Mouse (Mus musculus): ENCODE measurements around the gene H2-DMb2. TPM values are rescaled to one million over a fixed set of nuclear protein-coding genes. Genes with fewer than 3 reads are reported as not detected.
A peak's percentile ranks its signal among the peaks of the same experiment; 100 is the strongest.

H2-DMb2 gene
- polyA plus RNA-seq, 1 experiment, result not detected

- H3K36me3 ChIP-seq (ENCODE audit: control insufficient read depth), result peaks cover 4% of the 10 kb centered on the region; the same call in 1 of the 2 replicates
- peaks cover 33% of the 10 kb centered on the region for H3K27me3 ChIP-seq (ENCODE audit: control insufficient read depth)
- H3K4me3 ChIP-seq (replicated peaks), result no peak overlapping the region
- peaks cover 19% of the 10 kb centered on the region for H3K4me1 ChIP-seq (ENCODE audit: control insufficient read depth)
- TF ChIP-seq GATA1 (IDR thresholded peaks at IDR 0.05; ENCODE audit: low read length) (no peak), TAL1 (IDR thresholded peaks at IDR 0.05; ENCODE audit: low read length) (no peak)
- no peaks in the 10 kb centered on the region for H3K9me3 ChIP-seq (ENCODE audit: control insufficient read depth, low read length)
These were observed 12.8 kb upstream of the H2-DMb2 start for GRCm38 (mm10) chr17:34130073-34130947.

- no peaks in the 10 kb centered on the region; the same call in 1 of the 2 replicates for H3K36me3 ChIP-seq (ENCODE audit: control insufficient read depth)
- no peak overlapping the region for H3K4me3 ChIP-seq (replicated peaks)
- H3K9me3 ChIP-seq (ENCODE audit: control insufficient read depth, low read length), result no peaks in the 10 kb centered on the region
- peaks cover 38% of the 10 kb centered on the region for H3K27me3 ChIP-seq (ENCODE audit: control insufficient read depth)
- peaks cover 20% of the 10 kb centered on the region for H3K4me1 ChIP-seq (ENCODE audit: control insufficient read depth)
- TF ChIP-seq GATA1 (IDR thresholded peaks at IDR 0.05; ENCODE audit: low read length) (no peak), TAL1 (IDR thresholded peaks at IDR 0.05; ENCODE audit: low read length) (no peak)
These were observed 11.2 kb upstream of the H2-DMb2 start for GRCm38 (mm10) chr17:34131911-34132310.

GRCm38 (mm10) chr17:34133289-34133688 lies 9.8 kb upstream of the H2-DMb2 start:
- no peak overlapping the region for H3K4me3 ChIP-seq (replicated peaks)
- peaks cover 8% of the 10 kb centered on the region for H3K4me1 ChIP-seq (ENCODE audit: control insufficient read depth)
- no peak for TF ChIP-seq TAL1 (IDR thresholded peaks at IDR 0.05; ENCODE audit: low read length)
- no peak for TF ChIP-seq GATA1 (IDR thresholded peaks at IDR 0.05; ENCODE audit: low read length)
- H3K36me3 ChIP-seq (ENCODE audit: control insufficient read depth), result no peaks in the 10 kb centered on the region
- H3K27me3 ChIP-seq (ENCODE audit: control insufficient read depth), result peaks cover 46% of the 10 kb centered on the region
- H3K9me3 ChIP-seq (ENCODE audit: control insufficient read depth, low read length), result no peaks in the 10 kb centered on the region

GRCm38 (mm10) chr17:34134451-34134850 lies 8.7 kb upstream of the H2-DMb2 start:
- Histone ChIP-seq H3K4me3 (replicated peaks) (no peak overlapping the region), H3K36me3 (ENCODE audit: control insufficient read depth) (no peaks in the 10 kb centered on the region), H3K9me3 (ENCODE audit: control insufficient read depth, low read length) (no peaks in the 10 kb centered on the region), H3K27me3 (ENCODE audit: control insufficient read depth) (peaks cover 47% of the 10 kb centered on the region), H3K4me1 (ENCODE audit: control insufficient read depth) (peaks cover 10% of the 10 kb centered on the region)
- no peak for TF ChIP-seq TAL1 (IDR thresholded peaks at IDR 0.05; ENCODE audit: low read length)
- no peak for TF ChIP-seq GATA1 (IDR thresholded peaks at IDR 0.05; ENCODE audit: low read length)

GRCm38 (mm10) chr17:34135297-34136224 lies 7.5 kb upstream of the H2-DMb2 start:
- Histone ChIP-seq H3K36me3 (ENCODE audit: control insufficient read depth) (no peaks in the 10 kb centered on the region), H3K27me3 (ENCODE audit: control insufficient read depth) (peaks cover 46% of the 10 kb centered on the region), H3K4me3 (replicated peaks) (peak overlapping the region; percentile 42), H3K9me3 (ENCODE audit: control insufficient read depth, low read length) (no peaks in the 10 kb centered on the region), H3K4me1 (ENCODE audit: control insufficient read depth) (peaks cover 21% of the 10 kb centered on the region)
- TF ChIP-seq TAL1 (IDR thresholded peaks at IDR 0.05; ENCODE audit: low read length) (no peak), GATA1 (IDR thresholded peaks at IDR 0.05; ENCODE audit: low read length) (no peak)

- H3K4me3 ChIP-seq (replicated peaks), result no peak overlapping the region
- H3K4me1 ChIP-seq (ENCODE audit: control insufficient read depth), result peaks cover 24% of the 10 kb centered on the region
- no peaks in the 10 kb centered on the region for H3K9me3 ChIP-seq (ENCODE audit: control insufficient read depth, low read length)
- H3K36me3 ChIP-seq (ENCODE audit: control insufficient read depth), result no peaks in the 10 kb centered on the region
- peaks cover 51% of the 10 kb centered on the region for H3K27me3 ChIP-seq (ENCODE audit: control insufficient read depth)
- no peak for TF ChIP-seq TAL1 (IDR thresholded peaks at IDR 0.05; ENCODE audit: low read length)
- no peak for TF ChIP-seq GATA1 (IDR thresholded peaks at IDR 0.05; ENCODE audit: low read length)
These were observed 5.5 kb upstream of the H2-DMb2 start for GRCm38 (mm10) chr17:34137601-34138000.

- Histone ChIP-seq H3K4me3 (replicated peaks) (no peak overlapping the region), H3K4me1 (ENCODE audit: control insufficient read depth) (peaks cover 26% of the 10 kb centered on the region), H3K9me3 (ENCODE audit: control insufficient read depth, low read length) (no peaks in the 10 kb centered on the region), H3K36me3 (ENCODE audit: control insufficient read depth) (no peaks in the 10 kb centered on the region), H3K27me3 (ENCODE audit: control insufficient read depth) (peaks cover 51% of the 10 kb centered on the region)
- no peak for TF ChIP-seq GATA1 (IDR thresholded peaks at IDR 0.05; ENCODE audit: low read length)
- no peak for TF ChIP-seq TAL1 (IDR thresholded peaks at IDR 0.05; ENCODE audit: low read length)
These were observed 4.5 kb upstream of the H2-DMb2 start for GRCm38 (mm10) chr17:34138655-34139054.

GRCm38 (mm10) chr17:34139416-34139815 lies 3.7 kb upstream of the H2-DMb2 start:
- H3K4me1 ChIP-seq (ENCODE audit: control insufficient read depth), result peaks cover 26% of the 10 kb centered on the region
- H3K4me3 ChIP-seq (replicated peaks), result peak overlapping the region; percentile 52
- H3K36me3 ChIP-seq (ENCODE audit: control insufficient read depth), result no peaks in the 10 kb centered on the region
- H3K9me3 ChIP-seq (ENCODE audit: control insufficient read depth, low read length), result no peaks in the 10 kb centered on the region
- TF ChIP-seq TAL1 (IDR thresholded peaks at IDR 0.05; ENCODE audit: low read length), result no peak
- TF ChIP-seq GATA1 (IDR thresholded peaks at IDR 0.05; ENCODE audit: low read length), result no peak
- H3K27me3 ChIP-seq (ENCODE audit: control insufficient read depth), result peaks cover 50% of the 10 kb centered on the region

- Histone ChIP-seq H3K4me3 (replicated peaks) (peak overlapping the region; percentile 52), H3K9me3 (ENCODE audit: control insufficient read depth, low read length) (no peaks in the 10 kb centered on the region), H3K4me1 (ENCODE audit: control insufficient read depth) (peaks cover 25% of the 10 kb centered on the region), H3K27me3 (ENCODE audit: control insufficient read depth) (peaks cover 49% of the 10 kb centered on the region), H3K36me3 (ENCODE audit: control insufficient read depth) (no peaks in the 10 kb centered on the region)
- no peak for TF ChIP-seq TAL1 (IDR thresholded peaks at IDR 0.05; ENCODE audit: low read length)
- TF ChIP-seq GATA1 (IDR thresholded peaks at IDR 0.05; ENCODE audit: low read length), result no peak
These were observed 2.9 kb upstream of the H2-DMb2 start for GRCm38 (mm10) chr17:34140240-34140639.
